Mouse (Mus musculus) liver, embryonic 11.5 days (tissue): ENCODE results near the gene 2700049A03Rik. TPM values are rescaled to one million over a fixed set of nuclear protein-coding genes. Genes with fewer than 3 reads are reported as not detected.

Experiments
- ATAC-seq: fragments of 200-750 bp; cut with Nextera tagmentation; replicated peaks from 2 replicates; pipeline ENCODE4 v1.8.0; 2017; ENCODE audit warnings: moderate number of reproducible peaks, mild to moderate bottlenecking, moderate TSS enrichment, moderate library complexity; ENCODE audit not compliant: low FRiP score
- DNase-seq: peaks from one replicate; pipeline ENCODE4 v3.0.0-alpha.2; 2017; ENCODE audit warnings: low spot score
- H3K27ac ChIP-seq: fragments of 300-500 bp; sonication (generic); 2 replicates; pipeline ENCODE4 v1.5.1; 2014; ENCODE audit warnings: mild to moderate bottlenecking, low read depth, low read length, control low read depth
- H3K27me3 ChIP-seq: fragments of 300-500 bp; sonication (generic); replicated peaks from 2 replicates; pipeline ENCODE4 v1.6.1; 2014; ENCODE audit warnings: low read length, mixed read lengths; ENCODE audit not compliant: control insufficient read depth, insufficient read depth
- H3K36me3 ChIP-seq: fragments of 300-500 bp; sonication (generic); 2 replicates; pipeline ENCODE4 v1.6.1; 2014; ENCODE audit warnings: mild to moderate bottlenecking, low read length, moderate library complexity, mixed read lengths; ENCODE audit not compliant: control insufficient read depth, insufficient read depth
- H3K4me1 ChIP-seq: fragments of 300-500 bp; sonication (generic); replicated peaks from 2 replicates; pipeline ENCODE4 v1.6.1; 2014; ENCODE audit warnings: low read length, mixed read lengths; ENCODE audit not compliant: control insufficient read depth, insufficient read depth
- H3K4me2 ChIP-seq: fragments of 300-500 bp; sonication (generic); 2 replicates; pipeline ENCODE4 v1.6.1; 2014; ENCODE audit warnings: mild to moderate bottlenecking, control low read depth, moderate library complexity
- H3K4me3 ChIP-seq: fragments of 300-500 bp; sonication (generic); 2 replicates; pipeline ENCODE4 v1.5.1; 2014; ENCODE audit warnings: low read depth, low read length, control low read depth
- H3K9ac ChIP-seq: fragments of 300-500 bp; sonication (generic); 2 replicates; pipeline ENCODE4 v1.6.1; 2014; ENCODE audit warnings: low read depth, low read length, control low read depth
- H3K9me3 ChIP-seq: fragments of 300-500 bp; sonication (generic); 2 replicates; pipeline ENCODE4 v1.6.1; 2016; ENCODE audit warnings: low read length, inconsistent platforms, mixed read lengths; ENCODE audit not compliant: control insufficient read depth
- WGBS: fragments of 180-500 bp; shearing (Covaris S2); extraction: QIAGEN DNeasy Blood & Tissue Kit; methylation state at CpG from one replicate; pipeline ENCODE4 v1.1.7; 2014; 5-methylcytosine and 5-hydroxymethylcytosine counted together
- polyA plus RNA-seq: library from polyadenylated mRNA; unstranded; fragments of >200 nt; fragmentation: Nextera tagmentation; extraction: Ambion mirVana; gene quantifications from 2 replicates; pipeline ENCODE4 v1.2.1, GENCODE M21; 2014

2700049A03Rik gene
- polyA plus RNA-seq, 1 experiment from 2014 or later, result 12.2 TPM

DNA sequence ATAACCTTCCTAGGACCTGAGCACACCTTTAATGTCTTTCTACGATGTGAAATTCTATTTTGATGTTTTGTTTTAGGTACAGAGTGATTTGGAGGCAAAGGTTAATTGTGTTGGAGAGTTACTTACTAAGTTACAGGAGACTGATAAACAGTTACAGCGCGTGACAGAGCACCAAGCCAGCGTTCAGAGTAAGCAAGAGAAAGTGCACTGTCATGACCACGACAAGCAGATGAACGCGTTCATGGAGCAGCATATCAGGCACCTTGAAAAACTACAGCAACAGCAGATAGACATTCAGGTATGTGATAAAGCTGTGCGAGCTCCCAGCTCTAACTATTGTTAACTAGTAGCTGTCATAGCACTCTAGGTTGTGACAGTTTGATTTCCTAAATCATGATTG is 13.5 kb downstream of the 2700049A03Rik start:
- H3K27ac ChIP-seq, result no peak overlapping the region
- H3K4me2 ChIP-seq, result no peak overlapping the region
- H3K27me3 ChIP-seq, result no peaks in the 10 kb centered on the region
- WGBS, result 57% methylated on average over 8 of the region's 8 CpGs
- no peak for DNase-seq
- H3K4me3 ChIP-seq, result no peak overlapping the region
- H3K36me3 ChIP-seq, result peaks cover 32% of the 10 kb centered on the region
- ATAC-seq, result peak; percentile 67
- no peaks in the 10 kb centered on the region for H3K9me3 ChIP-seq
- H3K4me1 ChIP-seq, result no peaks in the 10 kb centered on the region
- H3K9ac ChIP-seq, result no peak overlapping the region

DNA sequence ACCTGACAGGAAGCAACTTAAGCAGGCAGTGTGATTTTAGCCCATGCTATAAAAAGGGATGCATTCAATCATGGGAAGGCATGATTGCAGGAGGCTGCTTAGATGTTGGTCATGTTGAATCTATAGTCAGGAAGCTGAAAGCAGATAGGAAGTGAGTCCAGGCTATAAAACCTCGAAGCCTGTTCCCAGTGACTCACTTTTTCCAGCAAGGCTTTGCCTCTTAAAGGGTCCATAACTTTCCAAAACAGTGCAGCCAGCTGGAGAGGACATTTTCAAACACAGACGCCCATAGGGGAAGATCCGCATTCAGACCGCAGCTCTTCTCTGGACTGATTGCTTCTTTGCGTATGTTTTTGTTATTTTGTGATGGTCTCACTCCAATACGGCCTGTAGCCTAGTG is 18.3 kb downstream of the 2700049A03Rik start:
- Histone ChIP-seq H3K27me3 (no peaks in the 10 kb centered on the region), H3K9me3 (no peaks in the 10 kb centered on the region), H3K9ac (no peak overlapping the region), H3K4me3 (no peak overlapping the region), H3K4me2 (no peak overlapping the region), H3K36me3 (peaks cover 37% of the 10 kb centered on the region), H3K27ac (no peak overlapping the region), H3K4me1 (no peaks in the 10 kb centered on the region)
- no peak for DNase-seq
- 90% methylated on average over 6 of the region's 6 CpGs for WGBS
- no peak for ATAC-seq

DNA sequence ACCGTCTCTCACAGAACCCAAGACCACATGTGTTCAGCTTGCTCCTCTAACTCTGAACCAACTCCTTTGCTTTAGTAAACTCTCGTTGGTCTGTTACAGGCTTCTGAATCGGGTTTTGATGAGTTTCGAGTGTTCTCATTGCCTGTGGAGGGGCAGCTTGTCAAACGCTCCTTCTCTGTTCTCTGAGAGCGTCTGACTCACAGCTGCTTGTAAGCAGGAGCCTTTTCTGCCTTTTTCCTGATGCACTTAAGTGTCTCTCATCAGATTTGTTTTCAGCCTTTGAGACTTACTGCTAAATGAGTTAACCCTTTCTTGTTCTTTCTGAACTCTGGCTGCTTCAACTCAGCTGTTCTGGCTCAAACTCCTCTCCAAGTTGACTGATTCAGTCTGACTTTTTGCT is 21.3 kb downstream of the 2700049A03Rik start:
- Histone ChIP-seq H3K4me3 (no peak overlapping the region), H3K9ac (no peak overlapping the region), H3K27ac (no peak overlapping the region), H3K36me3 (peaks cover 36% of the 10 kb centered on the region; the same call in 1 of the 2 replicates), H3K9me3 (no peaks in the 10 kb centered on the region), H3K4me2 (no peak overlapping the region), H3K27me3 (no peaks in the 10 kb centered on the region), H3K4me1 (no peaks in the 10 kb centered on the region)
- ATAC-seq, result no peak
- 88% methylated on average over 6 of the region's 6 CpGs for WGBS
- DNase-seq, result no peak

GRCm38 (mm10) chr12:71164410-71164809 is 27.8 kb downstream of the 2700049A03Rik start:
- ATAC-seq (peak; percentile 100), DNase-seq (no peak)
- Histone ChIP-seq H3K4me3 (no peak overlapping the region), H3K27me3 (no peaks in the 10 kb centered on the region; the same call in 1 of the 2 replicates), H3K27ac (no peak overlapping the region), H3K9me3 (no peaks in the 10 kb centered on the region), H3K9ac (no peak overlapping the region), H3K4me1 (no peaks in the 10 kb centered on the region), H3K36me3 (peaks cover 22% of the 10 kb centered on the region), H3K4me2 (no peak overlapping the region)
- WGBS, result 48% methylated on average over 9 of the region's 9 CpGs

DNA sequence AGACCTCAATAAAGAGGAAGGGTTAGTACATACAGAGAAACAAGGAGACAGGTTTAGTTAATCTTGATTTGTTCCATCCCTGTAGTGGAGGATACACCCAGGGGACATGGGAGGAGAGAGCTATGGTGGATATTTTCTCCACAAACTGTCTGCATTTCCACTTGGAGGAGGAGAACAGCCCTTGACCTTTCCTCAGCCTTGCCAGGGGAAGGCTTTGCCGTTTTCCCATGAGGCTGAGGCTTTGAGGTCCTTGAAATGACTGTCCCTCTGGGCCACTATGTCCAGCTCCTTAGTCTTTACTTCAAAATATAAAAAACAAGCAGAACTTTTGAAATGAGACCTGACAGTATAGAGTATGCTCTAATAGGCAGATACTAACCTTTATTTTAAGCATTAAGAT is 33.3 kb downstream of the 2700049A03Rik start:
- peaks cover 13% of the 10 kb centered on the region for H3K36me3 ChIP-seq

GRCm38 (mm10) chr12:71183736-71184135 is 47.1 kb downstream of the 2700049A03Rik start:
- H3K9ac ChIP-seq, result no peak overlapping the region
- H3K4me1 ChIP-seq, result no peaks in the 10 kb centered on the region
- ATAC-seq (no peak), DNase-seq (no peak)
- H3K9me3 ChIP-seq, result no peaks in the 10 kb centered on the region
- no peak overlapping the region for H3K4me2 ChIP-seq
- WGBS, result 89% methylated on average over 3 of the region's 3 CpGs
- H3K27me3 ChIP-seq, result no peaks in the 10 kb centered on the region
- no peak overlapping the region for H3K4me3 ChIP-seq
- H3K36me3 ChIP-seq, result peaks cover 19% of the 10 kb centered on the region
- H3K27ac ChIP-seq, result no peak overlapping the region

More for the DNA sequence above, 33.3 kb downstream of the 2700049A03Rik start:
- Histone ChIP-seq H3K27ac (no peak overlapping the region), H3K4me2 (no peak overlapping the region), H3K27me3 (no peaks in the 10 kb centered on the region; the same call in 1 of the 2 replicates), H3K9me3 (no peaks in the 10 kb centered on the region), H3K4me3 (no peak overlapping the region), H3K9ac (no peak overlapping the region), H3K4me1 (no peaks in the 10 kb centered on the region)
- 88% methylated on average over 1 of the region's 1 CpGs for WGBS
- ATAC-seq, result no peak
- no peak for DNase-seq

DNA sequence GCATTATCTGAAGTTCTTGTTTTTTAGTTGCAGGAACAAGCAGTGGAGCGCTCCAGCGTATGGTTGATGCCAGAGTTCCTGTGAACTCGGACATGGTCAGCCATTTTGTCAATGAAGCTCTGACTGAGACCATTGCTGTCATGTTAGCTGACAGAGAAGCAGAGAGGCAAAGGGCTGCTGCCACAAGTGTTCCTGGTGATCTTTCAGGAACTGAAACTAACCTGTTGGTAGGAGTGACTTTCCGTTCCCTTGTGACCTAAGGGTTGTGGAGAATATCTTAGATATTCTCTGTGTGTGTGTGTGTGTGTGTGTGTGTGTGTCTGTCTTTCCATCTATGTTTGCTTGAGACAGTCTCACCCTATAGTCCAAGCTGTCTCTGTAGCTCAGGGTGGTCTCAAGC is 47.7 kb downstream of the 2700049A03Rik start:
- no peak overlapping the region for H3K4me2 ChIP-seq
- H3K4me1 ChIP-seq, result no peaks in the 10 kb centered on the region
- ATAC-seq (no peak), DNase-seq (no peak)
- H3K9ac ChIP-seq, result no peak overlapping the region
- no peak overlapping the region for H3K4me3 ChIP-seq
- H3K36me3 ChIP-seq, result peaks cover 23% of the 10 kb centered on the region
- WGBS, result 94% methylated on average over 4 of the region's 4 CpGs
- no peaks in the 10 kb centered on the region for H3K27me3 ChIP-seq
- no peaks in the 10 kb centered on the region for H3K9me3 ChIP-seq
- H3K27ac ChIP-seq, result no peak overlapping the region

GRCm38 (mm10) chr12:71192705-71193104 is 56.1 kb downstream of the 2700049A03Rik start:
- Histone ChIP-seq H3K27ac (no peak overlapping the region), H3K4me3 (no peak overlapping the region), H3K4me2 (no peak overlapping the region), H3K4me1 (no peaks in the 10 kb centered on the region), H3K27me3 (no peaks in the 10 kb centered on the region), H3K36me3 (peaks cover 17% of the 10 kb centered on the region), H3K9ac (no peak overlapping the region), H3K9me3 (no peaks in the 10 kb centered on the region)
- ATAC-seq (no peak), DNase-seq (no peak)
- 72% methylated on average over 8 of the region's 8 CpGs for WGBS

DNA sequence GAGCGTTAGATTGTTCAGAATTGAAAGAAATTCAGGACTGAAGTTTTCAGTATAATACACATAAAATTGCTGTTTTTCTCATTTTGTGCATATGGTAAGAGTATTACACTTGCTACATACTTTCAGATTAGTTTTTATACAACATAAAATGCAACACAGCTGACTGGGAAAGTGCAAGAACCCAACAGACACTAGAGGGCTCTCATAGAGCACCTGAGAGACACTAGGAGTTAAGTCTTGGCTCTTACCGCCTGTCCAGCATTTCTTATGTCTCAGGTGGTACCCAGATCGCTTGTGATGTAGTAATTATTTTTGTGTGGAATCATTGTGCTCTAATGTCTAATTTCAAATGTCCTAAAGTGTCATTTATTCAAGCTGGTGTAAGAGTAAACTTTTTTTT is 61.0 kb downstream of the 2700049A03Rik start:
- no peak overlapping the region for H3K9ac ChIP-seq
- H3K27ac ChIP-seq, result no peak overlapping the region
- no peak for ATAC-seq

More for the DNA sequence above, 61.0 kb downstream of the 2700049A03Rik start:
- Histone ChIP-seq H3K27me3 (no peaks in the 10 kb centered on the region), H3K36me3 (peaks cover 4% of the 10 kb centered on the region; the same call in 1 of the 2 replicates), H3K4me1 (no peaks in the 10 kb centered on the region), H3K4me3 (no peak overlapping the region), H3K4me2 (no peak overlapping the region), H3K9me3 (no peaks in the 10 kb centered on the region)
- 72% methylated on average over 3 of the region's 3 CpGs for WGBS
- DNase-seq, result no peak
